Mouse (Mus musculus) embryonic facial prominence, embryonic 12.5 days (tissue): ENCODE data around the gene Ptgds. TPM values are rescaled to one million over a fixed set of nuclear protein-coding genes. Genes with fewer than 3 reads are reported as not detected.

ENCODE experiments used
- ATAC-seq: fragments of 200-750 bp; cut with Nextera tagmentation; 2 replicates; pipeline ENCODE4 v1.8.0; 2017; ENCODE audit not compliant: insufficient number of reproducible peaks, insufficient read depth, low FRiP score, low TSS enrichment
- H3K27ac ChIP-seq: fragments of 300-500 bp; sonication (generic); 2 replicates; pipeline ENCODE4 v1.5.1; 2016; ENCODE audit warnings: mild to moderate bottlenecking
- H3K27me3 ChIP-seq: fragments of 300-500 bp; sonication (generic); 2 replicates; pipeline ENCODE4 v1.6.1; 2016; ENCODE audit warnings: mild to moderate bottlenecking, moderate library complexity
- H3K36me3 ChIP-seq: fragments of 300-500 bp; sonication (generic); 2 replicates; pipeline ENCODE4 v1.6.1; 2016; ENCODE audit warnings: mild to moderate bottlenecking
- H3K4me1 ChIP-seq: fragments of 300-500 bp; sonication (generic); 2 replicates; pipeline ENCODE4 v1.6.1; 2016
- H3K4me2 ChIP-seq: fragments of 300-500 bp; sonication (generic); replicated peaks from 2 replicates; pipeline ENCODE4 v1.6.1; 2016; ENCODE audit warnings: mild to moderate bottlenecking, moderate library complexity
- H3K4me3 ChIP-seq: fragments of 300-500 bp; sonication (generic); 2 replicates; pipeline ENCODE4 v1.5.1; 2016; ENCODE audit warnings: mild to moderate bottlenecking
- H3K9ac ChIP-seq: fragments of 300-500 bp; sonication (generic); 2 replicates; pipeline ENCODE4 v1.6.1; 2016; ENCODE audit warnings: mild to moderate bottlenecking, moderate library complexity
- H3K9me3 ChIP-seq: fragments of 300-500 bp; sonication (generic); 2 replicates; pipeline ENCODE4 v1.6.1; 2016; ENCODE audit warnings: mild to moderate bottlenecking, moderate library complexity
- WGBS: fragments of 180-500 bp; shearing (Covaris S2); methylation state at CpG from one replicate; pipeline ENCODE4 v1.1.7; 2016; 5-methylcytosine and 5-hydroxymethylcytosine counted together
- polyA plus RNA-seq: library from polyadenylated mRNA; unstranded; fragments of >200 nt; fragmentation: Nextera tagmentation; extraction: Ambion mirVana; gene quantifications from 2 replicates; pipeline ENCODE4 v1.2.1, GENCODE M21; 2016

Gene Ptgds
- polyA plus RNA-seq, 1 experiment from 2014 or later = 0.96 TPM

DNA sequence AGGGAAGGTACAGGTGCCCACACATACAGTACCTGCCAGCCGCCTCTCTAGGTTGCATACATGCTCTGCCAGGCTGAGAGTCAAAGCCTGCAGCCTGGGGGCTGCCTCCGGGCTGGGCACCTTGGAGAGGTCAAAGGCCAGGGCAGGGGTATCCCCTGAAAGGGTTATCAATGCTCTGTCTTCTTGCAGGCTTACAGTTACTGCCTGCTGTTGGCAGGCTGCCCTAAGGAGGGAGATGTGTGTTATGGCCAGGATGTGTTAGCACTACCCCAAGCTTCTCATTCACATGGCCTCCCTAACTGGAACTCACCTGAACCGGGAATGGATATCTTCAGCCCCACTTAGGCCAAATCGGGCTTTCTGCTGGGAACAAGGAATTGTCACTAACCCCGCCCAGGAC lies 9.7 kb downstream of the Ptgds start:
- Histone ChIP-seq H3K36me3 (peaks cover 14% of the 10 kb centered on the region; the same call in 1 of the 2 replicates), H3K4me1 (peaks cover 16% of the 10 kb centered on the region), H3K4me2 (peak overlapping the region; percentile 88), H3K9ac (peak overlapping the region; percentile 71), H3K9me3 (no peaks in the 10 kb centered on the region), H3K27me3 (no peaks in the 10 kb centered on the region), H3K4me3 (peak overlapping the region; percentile 69), H3K27ac (no peak overlapping the region; the same call in 1 of the 2 replicates)
- ATAC-seq = no peak
- WGBS = 34% methylated on average over 5 of the region's 5 CpGs

DNA sequence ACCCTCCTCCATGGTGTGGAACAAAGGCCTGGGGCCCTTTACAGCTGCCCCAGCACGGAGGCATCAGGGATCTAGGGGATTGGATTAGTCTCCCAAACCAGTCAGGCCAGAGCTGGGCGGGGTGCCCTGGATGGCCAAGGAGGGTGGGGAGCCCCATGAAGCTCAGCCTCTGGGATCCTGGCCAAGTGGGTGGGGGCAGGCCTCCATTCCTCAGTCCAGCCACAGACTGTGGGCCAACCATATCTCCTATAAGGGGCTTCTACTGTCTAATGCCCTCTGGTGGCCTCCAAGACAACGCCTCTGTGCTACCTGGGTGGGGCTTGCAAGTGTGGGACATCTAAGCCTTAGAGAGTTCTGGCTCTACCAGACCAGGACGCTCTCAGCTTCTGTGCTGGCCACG lies 10.9 kb downstream of the Ptgds start:
- Histone ChIP-seq H3K4me2 (no peak overlapping the region), H3K36me3 (peaks cover 14% of the 10 kb centered on the region; the same call in 1 of the 2 replicates), H3K4me1 (peaks cover 16% of the 10 kb centered on the region), H3K9ac (no peak overlapping the region), H3K27ac (no peak overlapping the region), H3K27me3 (no peaks in the 10 kb centered on the region), H3K9me3 (no peaks in the 10 kb centered on the region), H3K4me3 (no peak overlapping the region)
- WGBS = 85% methylated on average over 5 of the region's 5 CpGs
- no peak for ATAC-seq

DNA sequence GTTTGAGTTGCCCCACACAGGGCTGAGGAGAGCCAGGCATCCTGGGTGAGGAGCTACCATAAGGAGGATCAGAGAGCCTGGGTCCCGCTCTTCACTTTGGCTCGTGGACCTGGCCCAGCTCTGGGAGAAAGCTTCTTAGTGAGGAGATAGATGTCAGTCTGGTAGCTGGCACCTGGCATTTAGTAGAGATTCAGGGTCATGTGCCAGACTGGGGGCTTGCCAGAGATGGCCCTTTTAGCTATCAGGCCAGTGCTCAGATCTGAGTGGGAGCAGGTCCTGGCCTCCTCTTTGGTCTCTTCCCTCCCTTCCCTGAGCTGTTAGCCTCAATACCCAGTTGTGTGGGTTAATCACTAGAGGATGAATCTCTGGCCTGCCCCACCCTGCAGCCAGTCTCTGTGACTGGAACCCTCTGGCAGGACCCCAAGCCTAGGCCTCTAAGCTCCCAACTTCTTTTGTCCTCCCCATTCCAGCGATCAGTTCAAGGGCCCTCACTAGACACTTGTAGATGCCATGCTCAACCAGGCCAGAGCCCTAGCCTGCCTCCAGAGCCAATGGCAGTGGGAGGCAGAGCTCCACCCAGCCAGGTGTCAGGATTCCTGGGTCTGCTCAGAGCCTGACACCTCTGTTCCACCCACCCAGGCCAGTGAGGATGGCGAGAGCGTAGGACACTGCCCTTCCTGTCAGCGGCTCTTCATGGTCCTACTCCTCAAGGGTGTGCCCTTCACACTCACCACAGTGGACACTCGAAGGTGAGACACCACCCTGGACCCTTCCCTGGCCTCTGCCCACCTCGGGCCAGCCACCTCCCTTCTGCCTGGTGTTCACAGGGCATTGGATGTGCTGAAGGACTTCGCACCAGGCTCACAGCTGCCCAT lies 12.6 kb downstream of the Ptgds start:
- no peak overlapping the region for H3K4me3 ChIP-seq
- H3K4me2 ChIP-seq = no peak overlapping the region
- peaks cover 16% of the 10 kb centered on the region for H3K4me1 ChIP-seq
- peaks cover 14% of the 10 kb centered on the region; the same call in 1 of the 2 replicates for H3K36me3 ChIP-seq
- no peaks in the 10 kb centered on the region for H3K27me3 ChIP-seq
- no peaks in the 10 kb centered on the region for H3K9me3 ChIP-seq
- no peak overlapping the region for H3K9ac ChIP-seq
- 88% methylated on average over 9 of the region's 9 CpGs for WGBS
- no peak for ATAC-seq
- no peak overlapping the region for H3K27ac ChIP-seq

DNA sequence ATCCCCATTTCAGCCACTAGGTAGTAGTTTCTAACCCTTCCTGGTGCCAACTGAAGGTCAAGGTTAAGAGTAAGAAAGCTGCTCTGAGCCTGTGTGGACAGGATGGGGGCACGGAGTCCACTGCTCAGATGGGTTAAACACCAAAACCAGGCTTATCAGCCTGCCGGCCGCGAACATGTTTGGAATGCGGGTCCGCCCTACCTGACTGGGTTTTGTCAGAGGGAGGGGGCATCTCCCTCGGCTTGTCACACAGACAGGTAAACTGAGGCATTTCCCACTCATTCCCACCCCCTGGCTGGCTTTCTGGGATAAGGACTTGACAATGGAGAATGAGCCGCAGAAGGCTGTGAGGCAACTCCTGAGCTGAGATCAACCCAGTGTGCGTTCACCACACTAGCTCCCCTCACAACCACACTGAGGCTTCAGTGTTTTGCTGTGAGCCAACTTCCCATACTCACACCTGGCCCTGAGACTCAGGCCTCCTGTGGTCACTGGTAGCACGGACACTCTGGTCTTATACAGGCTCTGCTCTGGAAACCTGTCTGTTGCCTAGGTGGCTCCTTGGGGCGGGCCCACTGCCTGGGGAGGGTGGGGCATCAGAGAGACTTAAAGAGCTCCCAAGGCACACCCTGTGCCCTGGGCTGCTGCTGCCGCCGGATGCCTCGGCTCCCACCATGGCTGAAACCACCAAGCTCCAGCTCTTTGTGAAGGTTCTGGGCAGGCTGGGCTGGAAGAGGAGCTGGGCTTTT lies 13.5 kb downstream of the Ptgds start, which contains the start of gene Clic3:
Gene Clic3 (plus strand): TSS at position 634 of the 749 bp plus-strand sequence.
- Histone ChIP-seq H3K9me3 (no peaks in the 10 kb centered on the region), H3K27me3 (no peaks in the 10 kb centered on the region), H3K9ac (no peak within 1 kb of the TSS), H3K4me2 (no peak within 1 kb of the TSS), H3K27ac (no peak within 1 kb of the TSS), H3K4me1 (peaks cover 14% of the 10 kb centered on the region), H3K36me3 (peaks cover 14% of the 10 kb centered on the region; the same call in 1 of the 2 replicates), H3K4me3 (no peak within 1 kb of the TSS)
- ATAC-seq = no peak
- WGBS = 55% methylated on average over 14 of the region's 14 CpGs

- no peak overlapping the region for H3K4me2 ChIP-seq
- whole genome bisulfite sequencing = 41% methylated on average over 1 of the region's 1 CpGs
- no peak overlapping the region for H3K4me3 ChIP-seq
- H3K4me1 ChIP-seq = no peaks in the 10 kb centered on the region
- no peak overlapping the region for H3K27ac ChIP-seq
- no peaks in the 10 kb centered on the region for H3K27me3 ChIP-seq
- H3K9ac ChIP-seq = no peak overlapping the region
- no peak for ATAC-seq
- H3K36me3 ChIP-seq = peaks cover 2% of the 10 kb centered on the region; the same call in 1 of the 2 replicates
- H3K9me3 ChIP-seq = no peaks in the 10 kb centered on the region
Measured at GRCm38 (mm10) chr2:25452951-25453350, 16.9 kb downstream of the Ptgds start.

- Histone ChIP-seq H3K9ac (no peak overlapping the region), H3K4me2 (no peak overlapping the region), H3K27me3 (no peaks in the 10 kb centered on the region), H3K9me3 (no peaks in the 10 kb centered on the region), H3K27ac (no peak overlapping the region), H3K4me3 (no peak overlapping the region), H3K4me1 (no peaks in the 10 kb centered on the region), H3K36me3 (no peaks in the 10 kb centered on the region)
- no peak for ATAC-seq
- WGBS = 82% methylated on average over 8 of the region's 8 CpGs
Measured at GRCm38 (mm10) chr2:25450853-25451647, 18.8 kb downstream of the Ptgds start.

GRCm38 (mm10) chr2:25442682-25443081 lies 27.2 kb downstream of the Ptgds start:
- H3K4me3 ChIP-seq = no peak overlapping the region
- no peaks in the 10 kb centered on the region for H3K27me3 ChIP-seq
- H3K9ac ChIP-seq = no peak overlapping the region
- no peak for ATAC-seq
- no peaks in the 10 kb centered on the region for H3K4me1 ChIP-seq
- H3K4me2 ChIP-seq = no peak overlapping the region
- WGBS = 89% methylated on average over 14 of the region's 14 CpGs
- no peaks in the 10 kb centered on the region for H3K9me3 ChIP-seq
- no peak overlapping the region for H3K27ac ChIP-seq
- H3K36me3 ChIP-seq = peaks cover 6% of the 10 kb centered on the region; the same call in 1 of the 2 replicates

DNA sequence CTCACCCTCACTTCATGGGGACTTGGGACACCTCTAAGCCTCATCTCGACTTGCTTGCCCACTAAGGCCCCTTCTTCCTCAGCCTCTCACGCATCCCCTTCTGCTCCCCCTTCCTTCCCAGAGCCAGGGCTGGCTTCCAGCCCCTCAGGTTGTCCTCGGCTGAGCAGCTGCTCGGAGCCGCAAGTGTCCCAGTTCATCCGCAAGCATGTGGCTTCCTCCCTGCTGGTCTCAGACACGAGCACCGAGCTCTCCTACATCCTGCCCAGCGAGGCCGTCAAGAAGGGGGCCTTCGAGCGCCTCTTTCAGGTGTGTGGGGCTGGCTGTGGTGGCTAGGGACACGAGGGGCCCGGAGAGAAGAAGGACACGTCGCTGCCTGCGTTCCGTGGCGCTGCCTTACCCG lies 28.8 kb downstream of the Ptgds start:
- 85% methylated on average over 20 of the region's 20 CpGs for WGBS
- no peaks in the 10 kb centered on the region for H3K27me3 ChIP-seq
- H3K9ac ChIP-seq = no peak overlapping the region
- peaks cover 17% of the 10 kb centered on the region; the same call in 1 of the 2 replicates for H3K36me3 ChIP-seq
- no peaks in the 10 kb centered on the region for H3K9me3 ChIP-seq
- no peak overlapping the region for H3K4me3 ChIP-seq
- H3K4me1 ChIP-seq = no peaks in the 10 kb centered on the region
- H3K4me2 ChIP-seq = no peak overlapping the region
- no peak overlapping the region for H3K27ac ChIP-seq
- no peak for ATAC-seq

- no peak overlapping the region for H3K27ac ChIP-seq
- H3K4me1 ChIP-seq = no peaks in the 10 kb centered on the region
- H3K9me3 ChIP-seq = no peaks in the 10 kb centered on the region
- H3K36me3 ChIP-seq = peaks cover 21% of the 10 kb centered on the region; the same call in 1 of the 2 replicates
- WGBS = 92% methylated on average over 10 of the region's 10 CpGs
- no peak overlapping the region for H3K9ac ChIP-seq
- no peak overlapping the region for H3K4me3 ChIP-seq
- no peak overlapping the region for H3K4me2 ChIP-seq
- no peak for ATAC-seq
- no peaks in the 10 kb centered on the region for H3K27me3 ChIP-seq
Measured at GRCm38 (mm10) chr2:25436286-25436820, 33.5 kb downstream of the Ptgds start.

GRCm38 (mm10) chr2:25434292-25434691 lies 35.6 kb downstream of the Ptgds start:
- no peak for ATAC-seq
- Histone ChIP-seq H3K36me3 (peaks cover 21% of the 10 kb centered on the region; the same call in 1 of the 2 replicates), H3K4me2 (no peak overlapping the region), H3K27ac (no peak overlapping the region), H3K4me3 (no peak overlapping the region), H3K9ac (no peak overlapping the region), H3K27me3 (peaks cover 16% of the 10 kb centered on the region), H3K4me1 (peaks cover 2% of the 10 kb centered on the region; the same call in 1 of the 2 replicates), H3K9me3 (no peaks in the 10 kb centered on the region)
- WGBS = 89% methylated on average over 8 of the region's 8 CpGs

- H3K4me1 ChIP-seq = peaks cover 6% of the 10 kb centered on the region; the same call in 1 of the 2 replicates
- no peak for ATAC-seq
- H3K9ac ChIP-seq = no peak overlapping the region
- no peak overlapping the region for H3K4me2 ChIP-seq
- no peaks in the 10 kb centered on the region for H3K9me3 ChIP-seq
- H3K36me3 ChIP-seq = peaks cover 16% of the 10 kb centered on the region; the same call in 1 of the 2 replicates
- 84% methylated on average over 17 of the region's 17 CpGs for WGBS
- H3K4me3 ChIP-seq = no peak overlapping the region
- peaks cover 22% of the 10 kb centered on the region for H3K27me3 ChIP-seq
- H3K27ac ChIP-seq = no peak overlapping the region
Measured at GRCm38 (mm10) chr2:25433101-25433500, 36.7 kb downstream of the Ptgds start.
